Mouse (Mus musculus): ENCODE data around the gene Slc25a3. TPM values are rescaled to one million over a fixed set of nuclear protein-coding genes. Genes with fewer than 3 reads are reported as not detected.
A peak's percentile ranks its signal among the peaks of the same experiment; 100 is the strongest.

Gene Slc25a3
- polyA plus RNA-seq, 1 experiment from 2014 or later: 402 TPM

DNA sequence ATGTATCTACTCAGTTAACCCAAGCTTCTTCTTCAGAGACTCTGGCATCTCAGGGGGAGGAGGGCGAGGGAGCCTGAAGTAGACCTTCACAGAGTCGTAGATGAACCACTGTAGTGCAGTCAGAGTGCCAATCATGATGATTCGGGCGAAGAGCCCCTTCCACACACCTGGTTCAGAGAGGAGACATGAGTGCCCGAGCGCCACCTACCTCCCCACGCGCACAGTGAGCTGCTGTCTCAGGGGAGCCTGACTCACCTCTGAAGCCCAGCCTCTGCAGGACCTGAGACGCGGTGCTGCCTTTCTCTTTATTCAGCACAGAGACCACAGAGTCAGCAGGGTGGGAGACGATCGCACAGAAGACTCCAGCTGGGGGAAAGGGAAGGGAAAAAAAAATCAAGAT is 6.9 kb downstream of the Slc25a3 start:
- no peak for ATAC-seq (ENCODE audit: insufficient number of reproducible peaks, insufficient read depth, low FRiP score, low TSS enrichment, low read depth)
- Histone ChIP-seq H3K9me3 (peaks cover 5% of the 10 kb centered on the region; the same call in 1 of the 2 replicates), H3K4me1 (replicated peaks) (peaks cover 2% of the 10 kb centered on the region), H3K27ac (no peak overlapping the region), H3K9ac (replicated peaks) (no peak overlapping the region), H3K27me3 (no peaks in the 10 kb centered on the region), H3K36me3 (peaks cover 92% of the 10 kb centered on the region), H3K4me3 (replicated peaks) (no peak overlapping the region), H3K4me2 (no peak overlapping the region)
- 93% methylated on average over 12 of the region's 12 CpGs for WGBS

GRCm38 (mm10) chr10:91109841-91110240 is 14.0 kb downstream of the Slc25a3 start:
- WGBS: 75% methylated on average over 4 of the region's 4 CpGs
- H3K9ac ChIP-seq (replicated peaks): no peak overlapping the region

GRCm38 (mm10) chr10:91105981-91106380 is 17.9 kb downstream of the Slc25a3 start:
- no peaks in the 10 kb centered on the region for H3K27me3 ChIP-seq
- H3K4me2 ChIP-seq: no peak overlapping the region
- no peak overlapping the region for H3K9ac ChIP-seq (replicated peaks)
- peaks cover 14% of the 10 kb centered on the region for H3K36me3 ChIP-seq
- H3K4me1 ChIP-seq (replicated peaks): no peaks in the 10 kb centered on the region
- no peak overlapping the region for H3K4me3 ChIP-seq (replicated peaks)
- H3K27ac ChIP-seq: no peak overlapping the region
- 79% methylated on average over 3 of the region's 3 CpGs for WGBS
- no peak for ATAC-seq (ENCODE audit: insufficient number of reproducible peaks, insufficient read depth, low FRiP score, low TSS enrichment, low read depth)
- no peaks in the 10 kb centered on the region; the same call in 1 of the 2 replicates for H3K9me3 ChIP-seq

More at GRCm38 (mm10) chr10:91109841-91110240, 14.0 kb downstream of the Slc25a3 start:
- Histone ChIP-seq H3K9me3 (peaks cover 5% of the 10 kb centered on the region; the same call in 1 of the 2 replicates), H3K36me3 (peaks cover 25% of the 10 kb centered on the region), H3K4me3 (replicated peaks) (no peak overlapping the region), H3K27me3 (no peaks in the 10 kb centered on the region), H3K27ac (no peak overlapping the region), H3K4me2 (no peak overlapping the region), H3K4me1 (replicated peaks) (no peaks in the 10 kb centered on the region)
- ATAC-seq (ENCODE audit: insufficient number of reproducible peaks, insufficient read depth, low FRiP score, low TSS enrichment, low read depth): no peak

GRCm38 (mm10) chr10:91102799-91103590 is 20.9 kb downstream of the Slc25a3 start:
- peaks cover 21% of the 10 kb centered on the region for H3K36me3 ChIP-seq
- H3K27me3 ChIP-seq: no peaks in the 10 kb centered on the region
- H3K4me3 ChIP-seq (replicated peaks): no peak overlapping the region
- ATAC-seq (ENCODE audit: insufficient number of reproducible peaks, insufficient read depth, low FRiP score, low TSS enrichment, low read depth): no peak
- no peaks in the 10 kb centered on the region for H3K9me3 ChIP-seq
- H3K4me1 ChIP-seq (replicated peaks): no peaks in the 10 kb centered on the region
- 95% methylated on average over 14 of the region's 14 CpGs for WGBS
- H3K9ac ChIP-seq (replicated peaks): no peak overlapping the region
- H3K27ac ChIP-seq: no peak overlapping the region
- no peak overlapping the region for H3K4me2 ChIP-seq

GRCm38 (mm10) chr10:91101936-91102335 is 21.9 kb downstream of the Slc25a3 start:
- 92% methylated on average over 25 of the region's 25 CpGs for WGBS
- H3K4me2 ChIP-seq: no peak overlapping the region
- H3K4me3 ChIP-seq (replicated peaks): no peak overlapping the region
- no peak overlapping the region for H3K27ac ChIP-seq
- H3K9ac ChIP-seq (replicated peaks): no peak overlapping the region
- H3K36me3 ChIP-seq: peaks cover 26% of the 10 kb centered on the region
- ATAC-seq (ENCODE audit: insufficient number of reproducible peaks, insufficient read depth, low FRiP score, low TSS enrichment, low read depth): no peak
- no peaks in the 10 kb centered on the region for H3K4me1 ChIP-seq (replicated peaks)
- no peaks in the 10 kb centered on the region for H3K9me3 ChIP-seq
- H3K27me3 ChIP-seq: no peaks in the 10 kb centered on the region

GRCm38 (mm10) chr10:91100101-91100500 is 23.8 kb downstream of the Slc25a3 start:
- H3K9me3 ChIP-seq: no peaks in the 10 kb centered on the region
- no peaks in the 10 kb centered on the region for H3K4me1 ChIP-seq (replicated peaks)
- no peak for ATAC-seq (ENCODE audit: insufficient number of reproducible peaks, insufficient read depth, low FRiP score, low TSS enrichment, low read depth)
- H3K9ac ChIP-seq (replicated peaks): no peak overlapping the region
- peaks cover 34% of the 10 kb centered on the region for H3K36me3 ChIP-seq
- 87% methylated on average over 1 of the region's 1 CpGs for WGBS
- no peak overlapping the region for H3K27ac ChIP-seq
- no peak overlapping the region for H3K4me2 ChIP-seq
- H3K27me3 ChIP-seq: no peaks in the 10 kb centered on the region
- no peak overlapping the region for H3K4me3 ChIP-seq (replicated peaks)

DNA sequence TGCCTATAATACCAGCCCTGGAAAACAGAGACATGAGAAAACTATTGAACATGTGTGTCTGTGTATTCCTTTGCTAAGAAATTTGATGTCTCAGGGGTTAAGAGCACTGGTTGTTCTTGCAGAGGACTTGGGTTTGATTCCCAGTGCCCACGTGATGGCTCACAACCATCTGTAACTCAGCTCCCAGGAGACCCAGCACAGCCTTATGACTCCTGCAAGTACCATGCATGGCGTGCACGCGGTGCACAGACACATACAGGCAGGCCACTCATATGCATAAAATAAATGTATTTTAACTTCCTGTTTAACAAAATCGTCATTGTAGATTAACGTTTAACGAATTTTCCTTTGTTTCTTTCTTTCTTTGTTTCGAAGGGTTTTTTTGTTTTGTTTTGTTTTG is 25.8 kb downstream of the Slc25a3 start:
- H3K4me1 ChIP-seq (replicated peaks): no peaks in the 10 kb centered on the region
- H3K27ac ChIP-seq: no peak overlapping the region
- H3K27me3 ChIP-seq: no peaks in the 10 kb centered on the region
- peaks cover 53% of the 10 kb centered on the region for H3K36me3 ChIP-seq
- WGBS: 93% methylated on average over 8 of the region's 8 CpGs
- H3K4me2 ChIP-seq: no peak overlapping the region
- no peak overlapping the region for H3K9ac ChIP-seq (replicated peaks)
- no peak overlapping the region for H3K4me3 ChIP-seq (replicated peaks)
- no peak for ATAC-seq (ENCODE audit: insufficient number of reproducible peaks, insufficient read depth, low FRiP score, low TSS enrichment, low read depth)
- no peaks in the 10 kb centered on the region for H3K9me3 ChIP-seq

- ATAC-seq (ENCODE audit: insufficient number of reproducible peaks, insufficient read depth, low FRiP score, low TSS enrichment, low read depth): no peak
- Histone ChIP-seq H3K27me3 (no peaks in the 10 kb centered on the region), H3K4me2 (no peak overlapping the region), H3K27ac (no peak overlapping the region), H3K4me1 (replicated peaks) (no peaks in the 10 kb centered on the region), H3K36me3 (peaks cover 39% of the 10 kb centered on the region), H3K9me3 (no peaks in the 10 kb centered on the region), H3K9ac (replicated peaks) (no peak overlapping the region), H3K4me3 (replicated peaks) (no peak overlapping the region)
- 84% methylated on average over 15 of the region's 15 CpGs for WGBS
Measured at GRCm38 (mm10) chr10:91094251-91095104, 29.4 kb downstream of the Slc25a3 start.

GRCm38 (mm10) chr10:91092812-91093211 is 31.0 kb downstream of the Slc25a3 start:
- no peak for ATAC-seq (ENCODE audit: insufficient number of reproducible peaks, insufficient read depth, low FRiP score, low TSS enrichment, low read depth)
- Histone ChIP-seq H3K36me3 (peaks cover 34% of the 10 kb centered on the region), H3K4me2 (no peak overlapping the region), H3K4me3 (replicated peaks) (no peak overlapping the region), H3K9me3 (no peaks in the 10 kb centered on the region), H3K27ac (no peak overlapping the region), H3K9ac (replicated peaks) (no peak overlapping the region), H3K27me3 (no peaks in the 10 kb centered on the region), H3K4me1 (replicated peaks) (no peaks in the 10 kb centered on the region)
- WGBS: 92% methylated on average over 4 of the region's 4 CpGs

DNA sequence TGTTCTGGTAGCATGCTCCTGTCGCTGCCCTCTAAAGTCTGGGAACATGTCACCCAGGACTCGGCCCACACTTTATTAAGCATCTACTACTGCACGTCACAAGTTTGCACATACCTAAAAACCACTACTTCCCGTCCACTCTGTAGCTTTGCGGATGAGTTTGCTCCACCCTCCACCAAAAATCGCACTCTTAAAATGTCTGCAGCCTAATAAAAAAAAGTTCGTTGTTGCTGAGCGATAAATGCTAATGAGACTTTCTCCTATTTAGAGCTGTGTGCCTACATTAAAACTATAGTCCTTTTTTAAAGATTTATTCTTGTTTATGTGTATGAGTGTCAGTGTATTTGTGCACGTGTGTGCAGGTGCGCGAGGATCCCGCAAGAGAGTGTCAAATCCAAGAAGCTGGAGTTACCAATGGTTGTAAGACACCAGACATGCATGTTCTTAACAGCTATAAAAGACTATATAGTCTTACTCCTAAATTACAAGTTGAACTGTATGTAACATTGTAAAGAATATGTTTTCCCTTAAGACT is 40.4 kb downstream of the Slc25a3 start:
- WGBS: 44% methylated on average over 12 of the region's 12 CpGs
- no peaks in the 10 kb centered on the region for H3K27me3 ChIP-seq
- H3K4me1 ChIP-seq (replicated peaks): peaks cover 11% of the 10 kb centered on the region
- peaks cover 13% of the 10 kb centered on the region; the same call in 1 of the 2 replicates for H3K36me3 ChIP-seq
- peak overlapping the region; percentile 72 for H3K4me2 ChIP-seq
- peak overlapping the region; percentile 89 for H3K9ac ChIP-seq (replicated peaks)
- H3K4me3 ChIP-seq (replicated peaks): peak overlapping the region; percentile 90
- no peak for ATAC-seq (ENCODE audit: insufficient number of reproducible peaks, insufficient read depth, low FRiP score, low TSS enrichment, low read depth)
- peak overlapping the region; percentile 72 for H3K27ac ChIP-seq
- H3K9me3 ChIP-seq: no peaks in the 10 kb centered on the region

Measured in limb, embryonic 12.5 days (tissue).